Mouse (Mus musculus): Measurements from ENCODE around the gene Olfr1381.
A peak's percentile ranks its signal among the peaks of the same experiment; 100 is the strongest.
"Not testable (repeated sequence)": the region's sequence is repeated elsewhere in the genome, so short reads cannot be mapped to it uniquely, and the experiment has no call there.

The Olfr1381 gene

GRCm38 (mm10) chr11:49543149-49543548 lies at the start of gene Olfr1381:
Gene Olfr1381 (plus strand): TSS chr11:49543449.
- DNase-seq (ENCODE audit: low spot score): not testable (repeated sequence)

- DNase-seq (ENCODE audit: low spot score): no peak
Measured at GRCm38 (mm10) chr11:49518086-49518485, 25.2 kb upstream of the Olfr1381 start.

GRCm38 (mm10) chr11:49519348-49519747 lies 23.9 kb upstream of the Olfr1381 start, which contains the start of gene Olfr1383:
Gene Olfr1383 (plus strand): TSS chr11:49519648.
- DNase-seq (ENCODE audit: low spot score): no peak

GRCm38 (mm10) chr11:49527947-49528346 lies 15.3 kb upstream of the Olfr1381 start, which contains the start of gene Olfr1382:
Gene Olfr1382 (plus strand): TSS chr11:49528247.
- no peak for DNase-seq (ENCODE audit: low spot score)

- DNase-seq (ENCODE audit: low spot score): no peak
Measured at GRCm38 (mm10) chr11:49532761-49533160, 10.5 kb upstream of the Olfr1381 start.

GRCm38 (mm10) chr11:49536631-49537030 lies 6.6 kb upstream of the Olfr1381 start:
- DNase-seq (ENCODE audit: low spot score): not testable (repeated sequence)

- peak; percentile 6 for DNase-seq (ENCODE audit: low spot score)
Measured at GRCm38 (mm10) chr11:49554033-49554432, 10.8 kb downstream of the Olfr1381 start.

GRCm38 (mm10) chr11:49556578-49556977 lies 13.3 kb downstream of the Olfr1381 start, which contains the start of gene Olfr1380:
Gene Olfr1380 (plus strand): TSS chr11:49556878.
- not testable (repeated sequence) for DNase-seq (ENCODE audit: low spot score)

GRCm38 (mm10) chr11:49575054-49575453 lies 31.8 kb downstream of the Olfr1381 start:
- DNase-seq (ENCODE audit: low spot score): peak; percentile 31

- not testable (repeated sequence) for DNase-seq (ENCODE audit: low spot score)
Measured at GRCm38 (mm10) chr11:49580452-49580851, 37.2 kb downstream of the Olfr1381 start.

GRCm38 (mm10) chr11:49590213-49590612 lies 47.0 kb downstream of the Olfr1381 start:
- no peak for DNase-seq (ENCODE audit: low spot score)

GRCm38 (mm10) chr11:49597149-49597548 lies 53.9 kb downstream of the Olfr1381 start:
- not testable (repeated sequence) for DNase-seq (ENCODE audit: low spot score)
